8 mouse cellular contexts compared by ENCODE assay signal in genomic region chr10:78787566-78788087, GRCm38 (mm10). TPM values are rescaled to one million over a fixed set of nuclear protein-coding genes. Genes with fewer than 3 reads are reported as not detected.
DNase-seq lines count a peak whose midpoint lies in the region; ATAC-seq and TF ChIP-seq lines count a peak whose summit lies in the region.

No protein-coding gene starts in this region.

- H3K27ac ChIP-seq in ES-Bruce4 (ENCODE audit: insufficient read depth, low read length), result no peak overlapping the region
- H3K27ac ChIP-seq in liver, embryonic 13.5 days, result no peak overlapping the region
- peak overlapping the region; percentile 87 for H3K27ac ChIP-seq in neural tube, embryonic 15.5 days (replicated peaks)

- H3K4me2 ChIP-seq in liver, embryonic 13.5 days, result peak overlapping the region; percentile 38
- H3K4me2 ChIP-seq in neural tube, embryonic 15.5 days, result peak overlapping the region; percentile 67

- no peaks in the 10 kb centered on the region for H3K4me1 ChIP-seq in ES-Bruce4 (ENCODE audit: control insufficient read depth, insufficient read depth, low read length)
- H3K4me1 ChIP-seq in liver, embryonic 13.5 days (replicated peaks), result no peaks in the 10 kb centered on the region
- H3K4me1 ChIP-seq in neural tube, embryonic 15.5 days, result peaks cover 21% of the 10 kb centered on the region

- TF ChIP-seq POLR2A in ES-Bruce4 (IDR thresholded peaks at IDR 0.05; ENCODE audit: insufficient read depth, low read length), result no peak

- H3K9me3 ChIP-seq in ES-Bruce4 (replicated peaks; ENCODE audit: control insufficient read depth, insufficient read depth, low read length, poor library complexity, severe bottlenecking), result no peaks in the 10 kb centered on the region
- H3K9me3 ChIP-seq in liver, embryonic 13.5 days (replicated peaks), result no peaks in the 10 kb centered on the region
- H3K9me3 ChIP-seq in neural tube, embryonic 15.5 days (replicated peaks), result no peaks in the 10 kb centered on the region

- no peak overlapping the region for H3K9ac ChIP-seq in ES-Bruce4 (ENCODE audit: low read depth, poor library complexity, severe bottlenecking)
- H3K9ac ChIP-seq in liver, embryonic 13.5 days, result no peak overlapping the region
- peak overlapping the region; percentile 66 for H3K9ac ChIP-seq in neural tube, embryonic 15.5 days (replicated peaks)

- ATAC-seq in liver, embryonic 13.5 days (ENCODE audit: low read depth), result peak; percentile 31; the same call in 1 of the 2 replicates
- ATAC-seq in neural tube, embryonic 15.5 days (ENCODE audit: low FRiP score), result peak; percentile 97

- 15% methylated on average over 22 of the region's 22 CpGs for WGBS in liver, embryonic 13.5 days (ENCODE audit: insufficient replicate concordance)
- 2% methylated on average over 22 of the region's 22 CpGs for WGBS in neural tube, embryonic 15.5 days

- peak overlapping the region; percentile 9 for H3K4me3 ChIP-seq in ES-Bruce4 (ENCODE audit: low read depth, low read length)
- no peak overlapping the region for H3K4me3 ChIP-seq in liver, embryonic 13.5 days (replicated peaks)
- peak overlapping the region; percentile 55 for H3K4me3 ChIP-seq in neural tube, embryonic 15.5 days (replicated peaks)

- no peaks in the 10 kb centered on the region for H3K27me3 ChIP-seq in ES-Bruce4 (ENCODE audit: control insufficient read depth, insufficient read depth, low read length, poor library complexity, severe bottlenecking)
- H3K27me3 ChIP-seq in liver, embryonic 13.5 days, result no peaks in the 10 kb centered on the region
- H3K27me3 ChIP-seq in neural tube, embryonic 15.5 days (replicated peaks), result no peaks in the 10 kb centered on the region

- TF ChIP-seq EP300 in ES-Bruce4 (IDR thresholded peaks at IDR 0.05; ENCODE audit: insufficient read depth, low read depth, low read length), result no peak

- intact Hi-C loops in heart, postnatal 36 days (cut with DNase I), result no loop called here

- H3K36me3 ChIP-seq in ES-Bruce4 (ENCODE audit: control insufficient read depth, insufficient read depth, low read length, poor library complexity, severe bottlenecking), result no peaks in the 10 kb centered on the region
- H3K36me3 ChIP-seq in liver, embryonic 13.5 days, result no peaks in the 10 kb centered on the region
- H3K36me3 ChIP-seq in neural tube, embryonic 15.5 days, result peaks cover 5% of the 10 kb centered on the region; the same call in 1 of the 2 replicates

- TF ChIP-seq CTCF in ES-Bruce4 (IDR thresholded peaks at IDR 0.05; ENCODE audit: low read depth, low read length), result no peak

- DNase-seq in cerebellum, postnatal 10 days, result peak; percentile 85 to 89
- DNase-seq in frontal cortex, adult 2 months (ENCODE audit: extremely low spot score in 1 of 2, low spot score in 1 of 2), result peak; percentile 89 to 91
- DNase-seq in heart, postnatal 36 days, result peak; percentile 37 to 54
- peak; percentile 88 for DNase-seq in layer of hippocampus, adult 11-12 months (ENCODE audit: low spot score)
- DNase-seq in liver, embryonic 13.5 days, result no peak
- DNase-seq in urinary bladder, adult 18-20 months (ENCODE audit: low spot score in 2 of 2), result peak; percentile 31 to 52

RNA-seq across cellular contexts. Expression of gene Slc1a6, which starts 7.3 kb away (rescaled TPM):
- 0.87 and 0.88 TPM in 2 replicates for polyA plus RNA-seq in ES-Bruce4 (2011; ENCODE audit: insufficient read depth, insufficient read length, low read depth, missing spikeins)
- polyA plus RNA-seq in frontal cortex, adult 2 months (2012; rRNA removed), result 8.9 and 10.4 TPM in 2 replicates
- under 1 TPM in 1 of 2 experiments, not detected in 1; 0.30 TPM for total RNA-seq in heart, postnatal 36 days (2021)
- 0.28 and 0.38 TPM in 2 replicates for polyA plus RNA-seq in liver, embryonic 13.5 days (2015; fragmentation: Nextera tagmentation; extraction: Ambion mirVana)
- 27.5 and 31.0 TPM in 2 replicates for polyA plus RNA-seq in neural tube, embryonic 15.5 days (2015; fragmentation: Nextera tagmentation; extraction: Ambion mirVana)

RNA-seq across cellular contexts. Expression of gene Ccdc105, which starts 34.8 kb away (rescaled TPM):
- polyA plus RNA-seq in ES-Bruce4 (2011; ENCODE audit: insufficient read depth, insufficient read length, low read depth, missing spikeins), result not detected in 2 replicates
- 0.15 and 0.18 TPM in 2 replicates for polyA plus RNA-seq in frontal cortex, adult 2 months (2012; rRNA removed)
- not detected for total RNA-seq in heart, postnatal 36 days (2021)
- polyA plus RNA-seq in liver, embryonic 13.5 days (2015; fragmentation: Nextera tagmentation; extraction: Ambion mirVana), result not detected in 2 replicates
- 0.36 and 0.49 TPM in 2 replicates for polyA plus RNA-seq in neural tube, embryonic 15.5 days (2015; fragmentation: Nextera tagmentation; extraction: Ambion mirVana)
